Mouse (Mus musculus) hindbrain, postnatal 0 days (tissue): ENCODE results near the gene Sbds. TPM values are rescaled to one million over a fixed set of nuclear protein-coding genes. Genes with fewer than 3 reads are reported as not detected.
"Not testable (repeated sequence)": the region's sequence is repeated elsewhere in the genome, so short reads cannot be mapped to it uniquely, and the experiment has no call there.

Experiments
- ATAC-seq: fragments of 200-750 bp; cut with Nextera tagmentation; 2 replicates; pipeline ENCODE4 v1.8.0; 2017; ENCODE audit warnings: mild to moderate bottlenecking, moderate TSS enrichment, moderate library complexity
- DNase-seq: peaks from one replicate; pipeline ENCODE4 v3.0.0-alpha.2; 2015; ENCODE audit warnings: low spot score
- H3K27ac ChIP-seq: fragments of 300-500 bp; sonication (generic); 2 replicates; pipeline ENCODE4 v1.5.1; 2014; ENCODE audit warnings: mild to moderate bottlenecking
- H3K27me3 ChIP-seq: fragments of 300-500 bp; sonication (generic); 2 replicates; pipeline ENCODE4 v1.6.1; 2014; ENCODE audit warnings: low read length, mixed read lengths; ENCODE audit not compliant: insufficient read depth
- H3K36me3 ChIP-seq: fragments of 300-500 bp; sonication (generic); 2 replicates; pipeline ENCODE4 v1.6.1; 2014; ENCODE audit warnings: low read length, mixed read lengths; ENCODE audit not compliant: insufficient read depth
- H3K4me1 ChIP-seq: fragments of 300-500 bp; sonication (generic); 2 replicates; pipeline ENCODE4 v1.6.1; 2014; ENCODE audit warnings: antibody characterized with exemption, low read length, mixed read lengths; ENCODE audit not compliant: insufficient read depth
- H3K4me2 ChIP-seq: fragments of 300-500 bp; sonication (generic); 2 replicates; pipeline ENCODE4 v1.6.1; 2014; ENCODE audit warnings: low read depth, mild to moderate bottlenecking, low read length, moderate library complexity, mixed read lengths
- H3K4me3 ChIP-seq: fragments of 300-500 bp; sonication (generic); 2 replicates; pipeline ENCODE4 v1.5.1; 2014; ENCODE audit warnings: low read length
- H3K9ac ChIP-seq: fragments of 300-500 bp; sonication (generic); replicated peaks from 2 replicates; pipeline ENCODE4 v1.6.1; 2014; ENCODE audit warnings: mild to moderate bottlenecking, low read length, moderate library complexity, mixed read lengths
- H3K9me3 ChIP-seq: fragments of 300-500 bp; sonication (generic); 2 replicates; pipeline ENCODE4 v1.6.1; 2016; ENCODE audit warnings: low read length, mixed read lengths
- CTCF ChIP-seq: IDR thresholded peaks from 2 replicates; pipeline ENCODE4 v1.5.1; 2016; ENCODE audit warnings: antibody characterized with exemption, control low read depth, low read depth
- WGBS: fragments of 180-500 bp; shearing (Covaris S2); extraction: QIAGEN DNeasy Blood & Tissue Kit; methylation state at CpG from one replicate; pipeline ENCODE4 v1.1.7; 2014; 5-methylcytosine and 5-hydroxymethylcytosine counted together
- polyA plus RNA-seq: library from polyadenylated mRNA; unstranded; fragments of >200 nt; fragmentation: Nextera tagmentation; extraction: Ambion mirVana; gene quantifications from 2 replicates; pipeline ENCODE4 v1.2.1, GENCODE M21; 2015
- total RNA-seq: library from RNA; depleted of rRNA; stranded (reverse); fragments of >200 nt; gene quantifications from 2 replicates; pipeline ENCODE4 v1.2.3, GENCODE M21; 2014

The Sbds gene
- total and polyA plus RNA-seq, 2 experiments from 2014 or later, result 14.9 to 52.3 TPM

DNA sequence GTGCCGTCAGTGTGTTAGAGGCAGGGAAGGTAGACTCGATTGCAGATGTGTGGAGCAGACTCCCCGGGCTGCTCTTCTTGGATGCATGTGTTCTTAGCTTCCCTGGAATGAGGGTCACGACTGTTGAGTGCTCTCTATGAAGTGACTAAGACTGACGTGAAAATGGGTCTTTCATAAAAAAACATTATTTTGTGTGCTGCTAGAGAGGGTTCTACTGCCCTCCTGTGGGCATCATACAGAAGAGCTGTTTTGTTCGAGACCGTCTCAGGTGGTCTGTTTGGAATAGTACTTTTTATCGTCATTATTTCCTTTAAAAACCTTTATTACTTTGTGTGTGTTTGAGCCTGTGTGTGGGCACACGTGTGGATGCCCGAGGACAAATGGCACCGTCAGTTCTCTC is 8.1 kb upstream of the Sbds start:
- Histone ChIP-seq H3K9ac (no peak overlapping the region), H3K4me3 (no peak overlapping the region), H3K27ac (no peak overlapping the region), H3K4me2 (no peak overlapping the region), H3K4me1 (no peaks in the 10 kb centered on the region), H3K9me3 (no peaks in the 10 kb centered on the region), H3K27me3 (no peaks in the 10 kb centered on the region), H3K36me3 (peaks cover 13% of the 10 kb centered on the region; the same call in 1 of the 2 replicates)
- ATAC-seq (0 out of 2 replicates have a peak, but pooled peaks have one; percentile 27), DNase-seq (peak; percentile 59)
- 72% methylated on average over 11 of the region's 11 CpGs for WGBS
- peak; percentile 66 for TF ChIP-seq CTCF

DNA sequence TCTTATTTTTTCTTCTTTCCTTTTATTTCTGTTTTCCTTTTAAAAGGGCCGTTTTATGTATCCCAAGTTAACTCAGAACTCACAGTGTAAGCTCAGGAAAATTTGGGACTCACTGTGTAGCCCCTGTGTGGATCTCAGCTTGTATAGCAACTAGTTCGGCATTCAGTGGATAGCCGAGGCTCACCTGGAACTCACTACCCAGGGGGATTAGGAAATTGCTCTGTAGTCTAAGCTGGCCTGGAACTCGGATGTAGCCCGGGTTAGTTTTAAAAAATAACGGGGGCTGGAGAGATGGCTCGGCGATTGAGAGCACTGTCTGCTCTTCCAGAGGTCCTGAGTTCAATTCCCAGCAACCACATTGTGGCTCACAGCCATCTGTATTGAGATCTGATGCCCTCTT is 2.0 kb upstream of the Sbds start:
- WGBS, result 12% methylated on average over 8 of the region's 8 CpGs
- no peak for TF ChIP-seq CTCF

GRCm38 (mm10) chr5:130256678-130257271 is 1.4 kb upstream of the Sbds start:
- H3K4me3 ChIP-seq, result peak overlapping the region; percentile 63
- peak overlapping the region; percentile 67 for H3K4me2 ChIP-seq
- peak overlapping the region; percentile 77 for H3K27ac ChIP-seq
- H3K4me1 ChIP-seq, result peaks cover 3% of the 10 kb centered on the region; the same call in 1 of the 2 replicates
- no peaks in the 10 kb centered on the region for H3K9me3 ChIP-seq
- peaks cover 13% of the 10 kb centered on the region for H3K36me3 ChIP-seq
- H3K9ac ChIP-seq, result peak overlapping the region; percentile 58
- WGBS, result under 1% methylated on average over 25 of the region's 25 CpGs
- DNase-seq (peak; percentile 97), ATAC-seq (peak; percentile 95)
- no peak for TF ChIP-seq CTCF
- no peaks in the 10 kb centered on the region for H3K27me3 ChIP-seq

More for the DNA sequence above, 2.0 kb upstream of the Sbds start:
- Histone ChIP-seq H3K4me3 (peak overlapping the region; percentile 63), H3K9ac (peak overlapping the region; percentile 58), H3K27ac (peak overlapping the region; percentile 77), H3K27me3 (no peaks in the 10 kb centered on the region), H3K4me1 (peaks cover 3% of the 10 kb centered on the region; the same call in 1 of the 2 replicates), H3K36me3 (peaks cover 8% of the 10 kb centered on the region), H3K9me3 (no peaks in the 10 kb centered on the region), H3K4me2 (peak overlapping the region; percentile 67)
- ATAC-seq, result no peak
- peak; percentile 18 for DNase-seq

DNA sequence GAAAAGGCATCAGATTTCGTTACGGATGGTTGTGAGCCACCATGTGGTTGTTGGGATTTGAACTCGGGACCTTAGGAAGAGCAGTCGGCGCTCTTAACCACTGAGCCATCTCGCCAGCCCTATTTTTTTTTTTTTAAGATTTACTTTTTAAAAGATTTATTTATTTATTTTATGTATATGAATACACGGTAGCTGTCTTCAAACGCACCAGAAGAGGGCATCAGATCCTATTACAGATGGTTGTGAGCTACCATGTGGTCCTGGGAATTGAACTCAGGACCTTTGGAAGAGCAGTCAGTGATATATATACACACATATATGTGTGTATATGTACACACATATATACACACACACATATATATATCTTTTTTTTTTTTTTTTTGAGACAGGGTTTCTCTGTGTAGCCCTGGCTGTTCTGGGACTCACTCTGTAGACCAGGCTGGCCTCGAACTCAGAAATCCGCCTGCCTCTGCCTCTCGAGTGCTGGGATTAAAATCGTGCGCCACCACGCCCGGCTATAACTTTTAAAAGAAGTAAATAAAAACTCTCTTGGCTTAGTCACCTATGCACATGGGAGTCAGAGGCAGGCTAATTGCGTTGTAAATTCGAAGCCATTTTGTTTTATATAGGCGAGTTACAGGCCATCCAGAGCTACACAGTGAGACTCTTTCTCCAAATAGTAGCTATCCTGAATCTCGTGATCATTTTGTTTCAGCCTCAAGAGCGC is 632 bp upstream of the Sbds start:
- peaks cover 19% of the 10 kb centered on the region for H3K36me3 ChIP-seq
- not testable (repeated sequence) for H3K4me1 ChIP-seq, H3K9ac ChIP-seq, ATAC-seq, H3K27me3 ChIP-seq, H3K9me3 ChIP-seq, DNase-seq, H3K27ac ChIP-seq
- 31% methylated on average over 20 of the region's 20 CpGs for WGBS
- H3K4me3 ChIP-seq, result peak overlapping the region; percentile 71
- TF ChIP-seq CTCF, result peak; percentile 21; the same call in 1 of the 2 replicates
- H3K4me2 ChIP-seq, result peak overlapping the region; percentile 73

DNA sequence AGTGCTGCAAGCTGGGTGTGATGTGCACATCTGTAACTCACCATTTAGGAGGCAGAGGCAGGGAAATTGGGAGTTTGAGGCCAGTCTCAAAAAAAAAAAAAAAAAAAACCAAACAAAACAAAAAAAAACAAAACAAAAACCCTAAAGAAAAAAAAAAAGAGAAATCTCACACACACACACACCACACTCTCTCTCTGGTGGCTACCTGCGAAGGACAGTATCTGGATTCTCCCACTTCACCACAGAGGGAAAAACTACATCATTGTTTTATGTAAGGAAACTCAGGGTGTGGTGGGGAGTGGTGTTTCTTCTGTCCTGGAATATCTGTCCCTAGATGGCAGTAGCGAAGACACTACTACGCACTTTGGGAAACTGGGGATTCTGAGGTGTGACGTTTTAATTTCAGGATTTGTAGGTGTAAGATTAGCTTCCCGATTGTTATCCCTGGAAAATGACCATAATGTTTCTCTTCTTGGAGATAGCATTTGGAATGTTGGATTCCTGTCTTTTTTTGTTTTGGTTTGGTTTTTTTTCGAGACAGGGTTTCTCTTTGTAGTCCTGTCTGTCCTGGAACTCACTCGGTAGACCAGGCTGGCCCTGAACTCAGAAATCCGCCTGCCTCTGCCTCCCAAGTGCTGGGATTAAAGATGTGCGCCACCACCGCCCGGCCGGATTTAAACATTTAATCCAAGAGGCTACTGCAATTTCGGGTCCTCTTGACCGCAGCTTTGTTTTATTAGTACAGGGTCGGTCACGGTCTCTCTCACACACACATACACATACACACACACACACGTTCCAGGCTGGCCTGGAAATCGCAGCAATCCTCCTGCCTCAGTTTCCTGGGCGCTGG is 940 bp downstream of the Sbds start:
- peak; percentile 45 for TF ChIP-seq CTCF
- Histone ChIP-seq H3K4me3 (peak overlapping the region; percentile 71), H3K27me3 (no peaks in the 10 kb centered on the region), H3K4me2 (peak overlapping the region; percentile 73), H3K36me3 (peaks cover 33% of the 10 kb centered on the region), H3K9me3 (no peaks in the 10 kb centered on the region), H3K4me1 (peaks cover 3% of the 10 kb centered on the region; the same call in 1 of the 2 replicates), H3K9ac (peak overlapping the region; percentile 80), H3K27ac (peak overlapping the region; percentile 85)
- no peak for ATAC-seq
- 19% methylated on average over 19 of the region's 19 CpGs for WGBS
- DNase-seq, result peak; percentile 49

DNA sequence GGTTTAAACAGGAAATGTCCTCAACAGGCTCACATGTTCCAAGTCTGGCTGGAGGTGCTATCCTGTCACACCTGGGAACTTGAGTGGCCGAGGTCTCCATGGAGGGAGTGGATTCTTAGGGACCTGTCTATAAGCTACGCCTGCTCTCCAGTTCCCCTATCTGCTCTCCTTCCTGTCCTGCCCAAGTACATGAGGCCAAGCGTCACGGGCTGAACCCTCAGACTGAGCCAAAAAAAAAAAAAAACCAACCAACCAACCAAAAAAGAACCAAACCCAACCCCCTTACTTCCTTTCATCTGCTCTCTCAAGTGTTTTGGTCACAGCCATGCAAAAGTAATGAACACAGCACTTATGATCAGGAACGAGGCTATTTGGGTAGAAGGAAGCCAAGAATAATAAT is 7.5 kb downstream of the Sbds start:
- Histone ChIP-seq H3K9me3 (no peaks in the 10 kb centered on the region), H3K27me3 (no peaks in the 10 kb centered on the region), H3K4me1 (no peaks in the 10 kb centered on the region), H3K9ac (no peak overlapping the region), H3K27ac (no peak overlapping the region), H3K36me3 (peaks cover 78% of the 10 kb centered on the region), H3K4me3 (no peak overlapping the region), H3K4me2 (no peak overlapping the region)
- 88% methylated on average over 5 of the region's 5 CpGs for WGBS
- ATAC-seq (no peak), DNase-seq (no peak)
- no peak for TF ChIP-seq CTCF
